Mouse (Mus musculus) adrenal gland, adult 8-10 months (tissue): ENCODE measurements around the gene Poln. TPM values are rescaled to one million over a fixed set of nuclear protein-coding genes. Genes with fewer than 3 reads are reported as not detected.

ENCODE experiments used
- DNase-seq: peaks from one replicate; pipeline ENCODE4 v3.0.0; 2022
- total RNA-seq, 4 experiments: library from RNA; stranded (reverse); gene quantifications; 2 replicates each; pipeline ENCODE4 v1.2.4; 2022

The Poln gene
- total RNA-seq, 4 experiments from 2014 or later: 2.5 to 7.1 (median 5.3) TPM

- DNase-seq: no peak
Observed at GRCm38 (mm10) chr5:33982731-33983259, 186.5 kb downstream of the Poln start.

GRCm38 (mm10) chr5:33976267-33976666, 193.0 kb downstream of the Poln start:
- DNase-seq: no peak

GRCm38 (mm10) chr5:33974736-33975135, 194.5 kb downstream of the Poln start:
- no peak for DNase-seq

GRCm38 (mm10) chr5:33959382-33959781, 209.9 kb downstream of the Poln start:
- no peak for DNase-seq

Other genes with a start within 250 kb of the Poln start
- gene Nelfa, start 233.0 kb downstream of the Poln start, total RNA-seq: 10 to 100 TPM; 19.5 to 29.0 (median 23.2) TPM
- 10 to 100 TPM; 20.2 to 71.9 (median 43.4) TPM for gene Gm1673, start 186.0 kb downstream of the Poln start, total RNA-seq
- 10 to 100 TPM in 3 of 4 experiments, 1 to 10 TPM in 1; 3.0 to 14.4 (median 11.8) TPM for gene Nat8l, start 173.5 kb downstream of the Poln start, total RNA-seq
- 1 to 10 TPM; 6.5 to 7.8 (median 7.7) TPM for gene Haus3, start 79 bp upstream of the Poln start, total RNA-seq
- gene Mxd4, start 18.3 kb upstream of the Poln start, total RNA-seq: 100 to 1,000 TPM; 118 to 131 (median 125) TPM
- 1 to 10 TPM in 2 of 4 experiments, under 1 TPM in 2; 0.52 to 2.1 (median 1.1) TPM for gene Zfyve28, start 119.0 kb upstream of the Poln start, total RNA-seq
- gene Cfap99, start 119.2 kb upstream of the Poln start, total RNA-seq: under 1 TPM in 1 of 4 experiments, not detected in 3; 0.19 TPM
- 100 to 1,000 TPM in 1 of 4 experiments, 10 to 100 TPM in 3; 87.2 to 105 (median 94.0) TPM for gene Rnf4, start 166.8 kb upstream of the Poln start, total RNA-seq
- 10 to 100 TPM; 27.0 to 45.0 (median 33.4) TPM for gene Fam193a, start 200.5 kb upstream of the Poln start, total RNA-seq